Mouse (Mus musculus): ENCODE measurements around the gene Gga3.

DNA sequence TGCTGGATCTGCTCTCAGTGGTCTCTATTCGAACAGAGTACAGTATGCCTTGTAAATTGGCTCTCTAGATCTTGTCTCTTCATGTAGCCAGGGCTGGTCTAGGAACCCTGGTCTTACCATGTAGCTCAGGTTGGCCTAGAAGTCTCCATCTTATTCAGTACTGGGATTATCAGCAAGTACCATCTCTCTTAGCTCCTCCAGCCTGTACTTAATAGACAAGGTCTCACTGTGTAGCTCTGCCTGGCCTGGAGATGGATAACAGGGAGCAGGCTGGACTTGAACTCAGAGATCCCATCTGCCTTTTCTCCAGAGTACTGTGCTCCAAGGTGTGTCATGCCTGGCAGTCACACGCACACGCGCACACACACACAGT, 37.8 kb upstream of the Gga3 start:
- no peak for TF ChIP-seq GATA1 (IDR thresholded peaks at IDR 0.05; ENCODE audit: low read length)
- no peak for TF ChIP-seq TAL1 (IDR thresholded peaks at IDR 0.05; ENCODE audit: low read length)
